Mouse (Mus musculus) heart, embryonic 10.5 days (tissue): ENCODE data around the gene Fezf2. TPM values are rescaled to one million over a fixed set of nuclear protein-coding genes. Genes with fewer than 3 reads are reported as not detected.
A peak's percentile ranks its signal among the peaks of the same experiment; 100 is the strongest.

Experiments used
- DNase-seq: peaks from one replicate; pipeline ENCODE4 v3.0.0-alpha.2; 2017; ENCODE audit warnings: low spot score
- H3K27ac ChIP-seq: fragments of 300-500 bp; sonication (generic); 2 replicates; pipeline ENCODE4 v1.5.1; 2016; ENCODE audit warnings: mild to moderate bottlenecking
- H3K27me3 ChIP-seq: fragments of 300-500 bp; sonication (generic); 2 replicates; pipeline ENCODE4 v1.6.1; 2016; ENCODE audit warnings: mild to moderate bottlenecking; ENCODE audit not compliant: poor library complexity, insufficient read depth, severe bottlenecking
- H3K36me3 ChIP-seq: fragments of 300-500 bp; sonication (generic); 2 replicates; pipeline ENCODE4 v1.6.1; 2016; ENCODE audit warnings: mild to moderate bottlenecking, moderate library complexity
- H3K4me1 ChIP-seq: fragments of 300-500 bp; sonication (generic); 2 replicates; pipeline ENCODE4 v1.6.1; 2016; ENCODE audit warnings: mild to moderate bottlenecking
- H3K4me3 ChIP-seq: fragments of 300-500 bp; sonication (generic); 2 replicates; pipeline ENCODE4 v1.5.1; 2016; ENCODE audit warnings: mild to moderate bottlenecking, moderate library complexity
- H3K9me3 ChIP-seq: fragments of 300-500 bp; sonication (generic); 2 replicates; pipeline ENCODE4 v1.6.1; 2016; ENCODE audit warnings: mild to moderate bottlenecking, moderate library complexity
- WGBS: fragments of 180-500 bp; shearing (Covaris S2); methylation state at CpG from one replicate; pipeline ENCODE4 v1.1.7; 2016; 5-methylcytosine and 5-hydroxymethylcytosine counted together
- polyA plus RNA-seq: library from polyadenylated mRNA; unstranded; fragments of >200 nt; fragmentation: Nextera tagmentation; extraction: Ambion mirVana; gene quantifications from 2 replicates; pipeline ENCODE4 v1.2.1, GENCODE M21; 2016

Fezf2 gene
- polyA plus RNA-seq: not detected in 2 replicates

- peaks cover 23% of the 10 kb centered on the region for H3K4me1 ChIP-seq
- no peak for DNase-seq
- 8% methylated on average over 2 of the region's 2 CpGs for WGBS
- H3K36me3 ChIP-seq: no peaks in the 10 kb centered on the region
- peak within 1 kb of the TSS; percentile 39; the same call in 1 of the 2 replicates for H3K4me3 ChIP-seq
- no peaks in the 10 kb centered on the region for H3K9me3 ChIP-seq
- peaks cover 100% of the 10 kb centered on the region for H3K27me3 ChIP-seq
- no peak within 1 kb of the TSS for H3K27ac ChIP-seq
Observed at GRCm38 (mm10) chr14:12348089-12348488, at the start of gene Fezf2. TSS of gene Fezf2 (minus strand) at chr14:12348189.

- H3K36me3 ChIP-seq: no peaks in the 10 kb centered on the region
- no peaks in the 10 kb centered on the region for H3K9me3 ChIP-seq
- WGBS: 63% methylated on average over 3 of the region's 3 CpGs
- DNase-seq: no peak
- no peaks in the 10 kb centered on the region for H3K27me3 ChIP-seq
- H3K4me3 ChIP-seq: no peak overlapping the region
- H3K4me1 ChIP-seq: no peaks in the 10 kb centered on the region
- no peak overlapping the region for H3K27ac ChIP-seq
Observed at GRCm38 (mm10) chr14:12397561-12397960, 49.6 kb upstream of the Fezf2 start.

DNA sequence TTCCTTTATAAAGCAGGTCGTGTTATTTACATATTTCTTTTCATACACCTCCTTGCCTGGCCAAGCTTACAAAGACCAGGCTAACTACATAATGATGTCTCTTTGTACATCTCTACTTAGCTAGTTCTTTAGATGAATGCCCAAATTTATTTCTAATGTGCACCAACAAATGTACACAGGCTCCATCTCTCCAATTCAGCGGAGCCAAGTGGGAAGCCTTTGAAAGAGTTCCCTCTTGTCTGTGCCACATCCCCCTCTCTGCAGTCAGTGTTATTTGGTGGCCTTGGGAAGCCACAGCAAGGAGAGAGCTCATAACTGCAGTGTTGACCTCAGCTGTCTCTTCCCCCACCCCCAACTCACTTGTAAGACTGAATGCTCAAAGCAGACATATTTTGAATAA is 46.3 kb upstream of the Fezf2 start:
- H3K4me1 ChIP-seq: no peaks in the 10 kb centered on the region
- H3K36me3 ChIP-seq: no peaks in the 10 kb centered on the region
- H3K4me3 ChIP-seq: no peak overlapping the region
- no peak for DNase-seq
- 77% methylated on average over 2 of the region's 2 CpGs for WGBS
- H3K27ac ChIP-seq: no peak overlapping the region
- no peaks in the 10 kb centered on the region for H3K9me3 ChIP-seq
- no peaks in the 10 kb centered on the region for H3K27me3 ChIP-seq

DNA sequence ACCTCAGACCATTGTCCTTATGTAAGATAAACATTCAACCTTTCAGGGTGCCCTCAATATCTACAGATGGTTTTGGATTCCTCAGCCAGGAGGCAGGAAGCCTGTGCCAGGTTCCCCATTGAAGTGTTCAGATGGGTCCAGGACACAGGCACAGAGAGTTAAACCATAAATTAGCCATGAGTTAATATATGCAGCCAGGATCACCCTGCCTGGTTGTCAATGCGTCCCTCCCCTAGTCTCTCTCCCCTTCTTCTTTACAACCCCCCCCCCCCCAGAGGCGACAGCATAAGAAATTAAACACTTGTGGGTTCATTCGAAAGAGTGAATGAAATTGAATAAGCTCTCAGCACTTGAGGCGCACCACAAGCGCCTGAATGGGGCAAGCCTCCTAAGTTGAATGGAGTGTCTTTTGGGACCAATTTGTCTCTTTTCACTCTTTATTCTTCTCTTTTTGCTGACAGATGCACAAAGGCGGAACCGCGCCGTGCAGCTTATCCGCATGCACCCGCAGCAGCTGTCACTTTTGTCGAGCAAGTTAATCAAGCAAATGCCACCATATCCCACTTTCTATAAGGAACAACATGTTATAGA is 45.4 kb upstream of the Fezf2 start:
- Histone ChIP-seq H3K27me3 (peaks cover 9% of the 10 kb centered on the region), H3K4me3 (no peak overlapping the region), H3K9me3 (no peaks in the 10 kb centered on the region), H3K4me1 (no peaks in the 10 kb centered on the region), H3K36me3 (no peaks in the 10 kb centered on the region), H3K27ac (no peak overlapping the region)
- DNase-seq: no peak
- WGBS: 63% methylated on average over 12 of the region's 12 CpGs

DNA sequence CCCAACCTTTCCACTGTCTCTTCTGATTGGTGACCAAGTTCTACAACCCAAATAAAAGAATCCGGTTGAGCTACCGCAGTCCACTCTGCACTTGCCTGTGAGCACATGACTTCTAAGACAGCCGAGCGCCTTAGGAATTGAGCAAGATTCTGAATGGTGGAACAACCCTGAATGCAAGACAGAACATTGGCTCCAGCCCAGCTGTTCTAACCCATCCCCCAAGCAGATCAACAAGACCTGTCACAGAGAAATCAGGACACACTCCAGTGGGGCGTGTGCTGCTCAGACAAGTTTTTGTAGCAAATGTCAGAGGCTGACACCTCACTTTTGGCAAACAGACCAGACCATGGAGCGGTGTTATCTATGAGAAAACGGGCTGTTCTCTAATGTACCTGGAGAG is 43.2 kb upstream of the Fezf2 start:
- no peaks in the 10 kb centered on the region for H3K9me3 ChIP-seq
- H3K36me3 ChIP-seq: no peaks in the 10 kb centered on the region
- no peak overlapping the region for H3K4me3 ChIP-seq
- H3K27me3 ChIP-seq: peaks cover 28% of the 10 kb centered on the region
- DNase-seq: no peak
- no peaks in the 10 kb centered on the region for H3K4me1 ChIP-seq
- H3K27ac ChIP-seq: no peak overlapping the region
- 50% methylated on average over 7 of the region's 7 CpGs for whole genome bisulfite sequencing

DNA sequence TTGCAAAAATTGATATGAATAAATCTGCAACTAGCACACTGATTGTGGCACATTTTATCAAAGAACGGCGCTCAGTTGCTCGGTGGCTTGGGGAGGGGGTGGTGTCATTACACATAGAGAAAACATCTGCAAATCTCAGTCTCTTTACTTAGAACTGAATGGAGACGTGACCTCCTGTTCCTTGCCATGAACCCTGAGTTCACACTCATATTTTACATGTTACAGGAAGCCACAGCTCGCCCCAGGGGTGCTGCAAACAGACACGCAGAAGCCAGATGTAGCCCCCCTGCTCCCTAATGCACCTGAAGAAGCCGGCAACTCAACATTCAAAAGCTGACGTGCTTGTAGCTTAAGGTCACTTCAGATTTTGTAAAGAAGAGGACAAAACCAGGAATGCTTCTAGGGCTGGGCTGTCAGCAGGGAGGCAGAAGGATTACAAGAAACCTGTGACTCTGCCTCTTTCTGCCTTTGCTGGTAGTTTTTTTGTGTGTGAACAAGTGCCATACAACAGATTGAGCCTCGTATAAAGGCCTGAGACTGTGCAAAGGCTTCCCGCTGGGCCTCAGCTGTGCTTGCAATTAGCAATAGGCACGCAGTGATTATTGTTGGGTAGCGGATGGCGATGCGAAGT is 40.9 kb upstream of the Fezf2 start:
- Histone ChIP-seq H3K27ac (no peak overlapping the region), H3K4me1 (no peaks in the 10 kb centered on the region), H3K27me3 (peaks cover 28% of the 10 kb centered on the region), H3K4me3 (no peak overlapping the region), H3K9me3 (no peaks in the 10 kb centered on the region), H3K36me3 (no peaks in the 10 kb centered on the region)
- 31% methylated on average over 14 of the region's 14 CpGs for WGBS
- no peak for DNase-seq

DNA sequence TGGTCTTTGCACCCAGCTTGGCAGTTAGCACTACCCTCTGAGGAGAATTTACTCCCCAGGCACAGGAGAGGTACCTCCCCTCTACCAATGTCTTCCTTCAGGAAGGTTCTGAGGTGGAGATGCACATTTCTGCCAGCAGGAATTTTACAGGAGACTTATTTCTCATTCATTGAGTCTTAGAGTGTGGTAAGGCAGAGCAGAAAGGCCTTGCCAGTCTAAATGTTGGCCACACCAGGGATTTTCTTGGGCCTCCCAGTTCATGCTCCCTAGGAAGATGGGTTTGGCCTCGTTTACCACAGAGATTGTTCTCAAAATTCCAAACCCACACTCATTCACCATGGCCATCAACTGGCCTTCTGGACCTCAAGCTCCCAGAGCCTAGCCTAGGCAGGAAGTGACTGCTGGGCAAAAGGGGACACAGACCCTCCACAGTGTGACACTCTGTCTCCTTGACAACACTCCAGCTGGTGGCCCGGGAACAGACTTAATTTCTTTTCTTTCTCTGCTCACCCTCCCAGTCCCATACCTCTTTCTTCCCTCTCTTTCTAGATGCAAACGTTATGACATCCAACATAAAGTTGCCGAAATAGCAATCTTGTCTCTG is 40.3 kb upstream of the Fezf2 start:
- Histone ChIP-seq H3K4me3 (no peak overlapping the region), H3K36me3 (no peaks in the 10 kb centered on the region), H3K27me3 (peaks cover 28% of the 10 kb centered on the region), H3K4me1 (no peaks in the 10 kb centered on the region), H3K9me3 (no peaks in the 10 kb centered on the region), H3K27ac (no peak overlapping the region)
- no peak for DNase-seq
- 30% methylated on average over 4 of the region's 4 CpGs for whole genome bisulfite sequencing

DNA sequence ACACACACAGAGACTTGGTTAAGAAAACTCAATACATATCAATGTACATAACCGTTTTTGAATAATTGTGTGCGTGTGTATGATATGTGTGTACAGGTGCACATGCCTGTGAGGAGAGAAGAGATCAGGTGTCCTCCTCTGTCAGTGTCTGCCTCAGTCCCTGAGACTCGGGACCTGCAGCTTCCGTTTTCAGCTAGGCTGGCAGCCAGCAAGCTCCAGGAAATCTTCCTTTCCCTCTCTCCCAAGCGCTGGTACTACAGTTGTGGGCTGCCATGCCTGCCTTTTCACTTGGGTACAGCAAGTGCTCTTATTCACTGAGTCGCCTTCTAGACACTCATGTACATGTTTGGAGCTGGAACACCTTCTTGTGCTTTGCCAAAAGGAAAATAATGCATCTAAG is 39.2 kb upstream of the Fezf2 start:
- WGBS: 70% methylated on average over 6 of the region's 6 CpGs
- Histone ChIP-seq H3K27me3 (peaks cover 28% of the 10 kb centered on the region), H3K27ac (no peak overlapping the region), H3K4me1 (no peaks in the 10 kb centered on the region), H3K9me3 (no peaks in the 10 kb centered on the region), H3K36me3 (no peaks in the 10 kb centered on the region), H3K4me3 (no peak overlapping the region)
- no peak for DNase-seq

DNA sequence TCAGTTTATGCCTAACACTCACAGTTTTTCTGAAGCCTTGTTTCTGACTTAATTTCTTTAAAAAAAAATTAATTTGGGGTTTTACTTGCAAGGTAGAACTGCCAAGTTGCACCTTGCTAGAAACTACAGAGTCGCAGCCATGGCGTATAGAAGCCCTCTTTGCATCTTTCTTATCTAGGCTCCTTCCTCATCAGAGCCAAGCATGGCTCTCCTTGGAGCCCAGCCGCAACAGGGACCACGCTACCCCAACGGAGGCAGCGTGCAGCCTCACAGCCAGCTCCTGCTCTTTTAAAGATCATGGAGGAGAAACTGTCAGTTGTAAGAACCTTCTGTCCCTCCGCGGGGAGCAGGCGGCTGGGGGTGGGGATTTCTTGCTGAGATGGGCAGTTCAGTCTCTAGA is 29.9 kb upstream of the Fezf2 start:
- H3K36me3 ChIP-seq: no peaks in the 10 kb centered on the region
- H3K4me1 ChIP-seq: peaks cover 9% of the 10 kb centered on the region; the same call in 1 of the 2 replicates
- 16% methylated on average over 9 of the region's 9 CpGs for WGBS
- H3K27ac ChIP-seq: no peak overlapping the region
- no peaks in the 10 kb centered on the region for H3K9me3 ChIP-seq
- H3K27me3 ChIP-seq: peaks cover 28% of the 10 kb centered on the region; the same call in 1 of the 2 replicates
- no peak overlapping the region for H3K4me3 ChIP-seq
- no peak for DNase-seq

DNA sequence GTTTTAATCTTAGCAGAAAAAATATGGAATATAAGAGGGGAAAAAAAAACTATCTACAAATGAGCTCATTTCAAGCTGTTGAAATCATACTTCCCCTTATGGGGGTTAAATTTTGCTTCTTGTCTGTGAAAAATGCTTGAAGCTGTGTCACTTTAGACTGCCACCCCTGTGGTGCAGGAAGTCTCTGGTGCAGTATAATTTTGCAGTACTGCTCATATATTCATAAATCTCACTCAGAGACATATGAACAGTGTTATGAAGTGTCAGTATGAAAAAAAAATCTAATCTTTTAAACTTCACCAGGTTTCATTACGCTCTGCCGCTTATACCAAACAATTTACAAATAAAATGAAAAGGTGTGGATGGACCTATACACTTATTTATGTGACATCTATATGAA is 29.3 kb upstream of the Fezf2 start:
- H3K27ac ChIP-seq: no peak overlapping the region
- no peaks in the 10 kb centered on the region for H3K9me3 ChIP-seq
- no peak overlapping the region for H3K4me3 ChIP-seq
- 95% methylated on average over 2 of the region's 2 CpGs for WGBS
- H3K36me3 ChIP-seq: no peaks in the 10 kb centered on the region
- H3K4me1 ChIP-seq: peaks cover 9% of the 10 kb centered on the region; the same call in 1 of the 2 replicates
- no peak for DNase-seq
- peaks cover 28% of the 10 kb centered on the region; the same call in 1 of the 2 replicates for H3K27me3 ChIP-seq

DNA sequence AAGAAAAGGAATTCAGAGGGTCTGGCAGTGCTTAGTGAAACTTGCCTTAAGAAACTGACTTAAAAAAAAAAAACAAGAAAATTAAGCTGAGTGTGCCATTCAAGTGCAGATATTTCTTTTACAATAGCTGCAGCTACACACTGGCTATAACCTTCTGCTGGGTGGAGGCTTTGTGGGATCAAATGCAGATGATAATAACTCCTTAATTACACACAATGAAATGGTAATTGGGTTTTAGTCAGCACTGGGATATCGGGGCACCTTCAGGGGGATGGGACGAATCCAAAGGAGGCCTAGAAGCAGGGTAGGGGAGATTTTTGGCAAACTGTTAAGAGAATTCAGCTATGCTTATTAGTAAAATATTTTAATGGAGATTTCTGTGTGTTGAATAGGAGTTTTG is 27.5 kb upstream of the Fezf2 start:
- Histone ChIP-seq H3K27me3 (peaks cover 26% of the 10 kb centered on the region; the same call in 1 of the 2 replicates), H3K4me3 (no peak overlapping the region), H3K9me3 (no peaks in the 10 kb centered on the region), H3K36me3 (no peaks in the 10 kb centered on the region), H3K4me1 (peaks cover 9% of the 10 kb centered on the region; the same call in 1 of the 2 replicates), H3K27ac (no peak overlapping the region)
- DNase-seq: no peak
- WGBS: 72% methylated on average over 2 of the region's 2 CpGs

- no peak overlapping the region for H3K27ac ChIP-seq
- H3K4me3 ChIP-seq: no peak overlapping the region
- H3K36me3 ChIP-seq: no peaks in the 10 kb centered on the region
- H3K4me1 ChIP-seq: peaks cover 12% of the 10 kb centered on the region; the same call in 1 of the 2 replicates
- no peak for DNase-seq
- H3K27me3 ChIP-seq: peaks cover 99% of the 10 kb centered on the region
- H3K9me3 ChIP-seq: no peaks in the 10 kb centered on the region
- 6% methylated on average over 16 of the region's 16 CpGs for WGBS
Observed at GRCm38 (mm10) chr14:12350271-12350916, 2.4 kb upstream of the Fezf2 start.
